9 mouse cellular contexts compared by ENCODE assay signal in the genomic region with DNA sequence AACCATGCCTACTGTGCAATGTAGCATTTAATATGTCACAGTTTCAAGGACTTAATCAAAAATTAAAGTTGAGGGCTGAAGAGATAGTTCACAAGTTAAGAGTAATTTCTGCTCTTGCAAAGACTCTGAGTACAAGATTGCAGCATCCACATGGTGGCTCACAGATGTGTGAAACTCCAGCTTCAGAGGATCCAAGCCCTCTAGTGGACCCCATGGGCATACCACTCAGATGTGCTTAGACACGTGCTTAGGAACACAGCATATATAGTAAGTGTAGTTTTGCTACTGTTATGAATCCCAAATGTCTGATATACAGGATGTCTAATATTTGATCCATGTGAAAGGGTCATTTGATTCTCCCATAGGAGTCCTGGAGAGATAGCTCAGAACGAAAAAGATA. TPM values are rescaled to one million over a fixed set of nuclear protein-coding genes. Genes with fewer than 3 reads are reported as not detected.
DNase-seq lines count a peak whose midpoint lies in the region; ATAC-seq and TF ChIP-seq lines count a peak whose summit lies in the region.
"Had no signal": no experiment of that assay in that cellular context is flagged by ENCODE, and none has a peak within 500 bp of the region (broad histone marks: within the 10 kb centered on the region; RNA-seq: fewer than 3 reads in every experiment).

No protein-coding gene starts in this region.

- no peaks in the 10 kb centered on the region for H3K27me3 ChIP-seq in lung, embryonic 14.5 days (ENCODE audit: insufficient read depth, low read length)
- no peaks in the 10 kb centered on the region; a peak in 1 of 4 replicates for H3K27me3 ChIP-seq in MEL (ENCODE audit: control insufficient read depth in 1 of 2, insufficient read depth in 2 of 2, low read length in 2 of 2)
- H3K27me3 ChIP-seq in stomach, embryonic 15.5 days (replicated peaks): no peaks in the 10 kb centered on the region
- H3K27me3 ChIP-seq in intestine, embryonic 15.5 days (replicated peaks): no peaks in the 10 kb centered on the region

- TF ChIP-seq EP300 in MEL (IDR thresholded peaks at IDR 0.05; ENCODE audit: low read depth in 1 of 2, low read length in 2 of 2): no peak

- no peak overlapping the region for H3K27ac ChIP-seq in lung, embryonic 14.5 days (ENCODE audit: low read depth)
- no peak overlapping the region for H3K27ac ChIP-seq in MEL (ENCODE audit: control insufficient read depth, low read depth, low read length)
- H3K27ac ChIP-seq in stomach, embryonic 15.5 days: no peak overlapping the region
- H3K27ac ChIP-seq in intestine, embryonic 15.5 days: no peak overlapping the region

- H3K79me2 ChIP-seq in MEL (ENCODE audit: control insufficient read depth, insufficient read depth, low read length, poor library complexity): no peaks in the 10 kb centered on the region

- TF ChIP-seq POLR2A in lung, adult 2 months (IDR thresholded peaks at IDR 0.05; ENCODE audit: borderline replicate concordance, extremely low read depth, low read depth, low read length): no peak
- no peak for TF ChIP-seq POLR2A in MEL (IDR thresholded peaks at IDR 0.05; ENCODE audit: control insufficient read depth in 1 of 2, insufficient read depth in 1 of 2, low read depth in 1 of 2, low read length in 2 of 2, poor library complexity in 1 of 2)

- ATAC-seq in lung, embryonic 14.5 days (ENCODE audit: insufficient read depth): no peak; the same call in 1 of the 2 replicates
- ATAC-seq in stomach, embryonic 15.5 days (ENCODE audit: insufficient read depth, low FRiP score, low read depth): 0 out of 2 replicates have a peak, but pooled peaks have one; percentile 39
- no peak for ATAC-seq in intestine, embryonic 15.5 days
- ATAC-seq in monocyte, adult 5-6 weeks (replicated peaks; ENCODE audit: insufficient number of reproducible peaks, low FRiP score, low TSS enrichment, poor library complexity, severe bottlenecking): no peak

- no peaks in the 10 kb centered on the region for H3K36me3 ChIP-seq in lung, embryonic 14.5 days (ENCODE audit: insufficient read depth)
- no peaks in the 10 kb centered on the region for H3K36me3 ChIP-seq in MEL (ENCODE audit: control insufficient read depth in 1 of 2, insufficient read depth in 2 of 2, low read length in 2 of 2)
- H3K36me3 ChIP-seq in stomach, embryonic 15.5 days: no peaks in the 10 kb centered on the region
- H3K36me3 ChIP-seq in intestine, embryonic 15.5 days: no peaks in the 10 kb centered on the region

- no peaks in the 10 kb centered on the region for H3K9me3 ChIP-seq in lung, embryonic 14.5 days (ENCODE audit: low read depth, low read length)
- no peaks in the 10 kb centered on the region for H3K9me3 ChIP-seq in MEL (replicated peaks; ENCODE audit: insufficient read depth, low read length)
- no peaks in the 10 kb centered on the region for H3K9me3 ChIP-seq in stomach, embryonic 15.5 days
- no peaks in the 10 kb centered on the region for H3K9me3 ChIP-seq in intestine, embryonic 15.5 days

- 49% methylated on average over 2 of the region's 2 CpGs for WGBS in lung, embryonic 14.5 days
- WGBS in lung, adult 2 months: 54% methylated on average over 2 of the region's 2 CpGs
- 60% methylated on average over 2 of the region's 2 CpGs for WGBS in stomach, embryonic 15.5 days
- 64% methylated on average over 2 of the region's 2 CpGs for WGBS in intestine, embryonic 15.5 days

- peak; percentile 38 for TF ChIP-seq RAD21 in MEL (IDR thresholded peaks at IDR 0.05; ENCODE audit: low read depth, low read length)

- peak; percentile 71 for DNase-seq in lung, embryonic 14.5 days
- DNase-seq in lung, adult 2 months: no peak
- DNase-seq in MEL (ENCODE audit: low read depth, low spot score): peak; percentile 64
- DNase-seq in embryo, embryonic 11 days: peak; percentile 54
- no peak for DNase-seq in left cerebral cortex, adult 8-10 months (ENCODE audit: low spot score in 2 of 2)
- DNase-seq: lung, postnatal 4 days had no signal

- H3K9ac ChIP-seq in lung, embryonic 14.5 days: no peak overlapping the region
- H3K9ac ChIP-seq in MEL (ENCODE audit: control insufficient read depth, low read depth, low read length, poor library complexity, severe bottlenecking): no peak overlapping the region
- H3K9ac ChIP-seq in stomach, embryonic 15.5 days: no peak overlapping the region
- H3K9ac ChIP-seq in intestine, embryonic 15.5 days: no peak overlapping the region

- peak; percentile 53 for TF ChIP-seq CTCF in lung, embryonic 14.5 days (IDR thresholded peaks at IDR 0.05; ENCODE audit: low read depth)
- TF ChIP-seq CTCF in lung, adult 2 months (IDR thresholded peaks at IDR 0.05; ENCODE audit: insufficient read depth, low read length): no peak
- TF ChIP-seq CTCF in MEL (IDR thresholded peaks at IDR 0.05 in 2 of 3, conservative IDR thresholded peaks at IDR 0.05 in 1 of 3; ENCODE audit: control insufficient read depth in 1 of 3, insufficient read depth in 1 of 3, low read depth in 2 of 3, low read length in 3 of 3, poor library complexity in 1 of 3, severe bottlenecking in 1 of 3): peak; percentile 49 to 66 (median 50)

- H3K4me2 ChIP-seq in lung, embryonic 14.5 days: no peak overlapping the region
- no peak overlapping the region for H3K4me2 ChIP-seq in stomach, embryonic 15.5 days
- H3K4me2 ChIP-seq in intestine, embryonic 15.5 days (replicated peaks): no peak overlapping the region

- H3K4me1 ChIP-seq in lung, embryonic 14.5 days (ENCODE audit: insufficient read depth): peaks cover 6% of the 10 kb centered on the region
- no peaks in the 10 kb centered on the region for H3K4me1 ChIP-seq in lung, adult 2 months (ENCODE audit: control insufficient read depth, insufficient read depth, low read length)
- no peaks in the 10 kb centered on the region for H3K4me1 ChIP-seq in MEL (ENCODE audit: control insufficient read depth in 1 of 2, insufficient read depth in 2 of 2, low read length in 2 of 2)
- peaks cover 3% of the 10 kb centered on the region; the same call in 1 of the 2 replicates for H3K4me1 ChIP-seq in stomach, embryonic 15.5 days
- no peaks in the 10 kb centered on the region for H3K4me1 ChIP-seq in intestine, embryonic 15.5 days (replicated peaks)

- no peak overlapping the region for H3K4me3 ChIP-seq in lung, embryonic 14.5 days (ENCODE audit: low read depth, low read length)
- H3K4me3 ChIP-seq in lung, adult 2 months (replicated peaks; ENCODE audit: extremely low read depth, low read depth, low read length): no peak overlapping the region
- no peak overlapping the region for H3K4me3 ChIP-seq in MEL (ENCODE audit: control insufficient read depth in 1 of 2, insufficient read depth in 1 of 2, low read depth in 2 of 2, low read length in 2 of 2)
- no peak overlapping the region for H3K4me3 ChIP-seq in stomach, embryonic 15.5 days (replicated peaks)
- H3K4me3 ChIP-seq in intestine, embryonic 15.5 days (replicated peaks): no peak overlapping the region

TF ChIP-seq in MEL, 35 proteins besides CTCF, POLR2A, EP300 and RAD21:
- TF ChIP-seq BHLHE40 (IDR thresholded peaks at IDR 0.05; ENCODE audit: borderline replicate concordance, low read depth, low read length) (0 out of 2 replicates have a peak, but pooled peaks have one; percentile 25), MYC (IDR thresholded peaks at IDR 0.05; ENCODE audit: low read depth, low read length) (peak; percentile 86), MAZ (IDR thresholded peaks at IDR 0.05; ENCODE audit: low read depth, low read length) (no peak), SMC3 (IDR thresholded peaks at IDR 0.05; ENCODE audit: low read depth, low read length) (peak; percentile 63), MAX (IDR thresholded peaks at IDR 0.05; ENCODE audit: low read length) (peak; percentile 60)

RNA-seq across cellular contexts. Expression of gene Mad2l1, which starts 55.0 kb away (rescaled TPM):
- polyA plus RNA-seq in lung, embryonic 14.5 days (2014; fragmentation: Nextera tagmentation; extraction: Ambion mirVana): 155 and 159 TPM in 2 replicates
- polyA plus RNA-seq in lung, adult 2 months (2012; rRNA removed): 1.1 and 2.7 TPM in 2 replicates
- 63.9 and 72.0 TPM in 2 replicates for total RNA-seq in MEL (2012; rRNA removed)
- 100 to 1,000 TPM in 1 of 2 experiments, 10 to 100 TPM in 1; 68.8 to 102 TPM for polyA plus RNA-seq in MEL (2012; ENCODE audit: insufficient read depth in 1 of 2, insufficient read length in 2 of 2, low read depth in 1 of 2, low replicate concordance in 2 of 2, missing spikeins in 1 of 2)
- 94.1 and 98.7 TPM in 2 replicates for polyA plus RNA-seq in stomach, embryonic 15.5 days (2015; fragmentation: Nextera tagmentation; extraction: Ambion mirVana)
- polyA plus RNA-seq in intestine, embryonic 15.5 days (2015; fragmentation: Nextera tagmentation; extraction: Ambion mirVana): 87.1 and 102 TPM in 2 replicates
- total RNA-seq in monocyte, adult 5-6 weeks (2017): 6.0 to 13.7 TPM (median 11.3 TPM) in 3 replicates
- 10 to 100 TPM in 2 of 4 experiments, 1 to 10 TPM in 2; 8.6 to 10.8 (median 9.5) TPM for total RNA-seq in left cerebral cortex, adult 8-10 months (2022)

Comparison
In these comparisons a context has a peak if more than half of its experiments do, and no peak if none do; other contexts are left out.
1. DNase-seq: peak in lung, embryonic 14.5 days (single experiment), MEL (single experiment) and embryo, embryonic 11 days (single experiment); none in lung, adult 2 months (single experiment) and left cerebral cortex, adult 8-10 months (0 of 2).
2. RNA of gene Mad2l1, which starts 55.0 kb away (polyA plus RNA-seq): 155 to 159 TPM in lung, embryonic 14.5 days, 68.8 to 102 TPM in MEL, 87.1 to 102 TPM in intestine, embryonic 15.5 days and 94.1 to 98.7 TPM in stomach, embryonic 15.5 days; 1.1 to 2.7 TPM in lung, adult 2 months; every median in the first group is over 10 times any median in the second.